Mouse (Mus musculus): ENCODE measurements around the gene Ppt2. TPM values are rescaled to one million over a fixed set of nuclear protein-coding genes. Genes with fewer than 3 reads are reported as not detected.

Ppt2 gene
- total RNA-seq, 2 experiments from 2014 or later, result 26.8 to 41.4 TPM

Other genes starting within 250 kb of the Ppt2 start
- not detected in 2 replicates for gene BC051142, start 229.7 kb downstream of the Ppt2 start, total RNA-seq (2015)
- 0.29 and 3.8 TPM in 2 replicates for gene BC051142, start 229.7 kb downstream of the Ppt2 start, total RNA-seq (2017)
- gene Btnl4, start 151.2 kb downstream of the Ppt2 start, total RNA-seq (2015), result not detected in 2 replicates
- gene Btnl4, start 151.2 kb downstream of the Ppt2 start, total RNA-seq (2017), result not detected in 2 replicates
- gene Btnl6, start 111.2 kb downstream of the Ppt2 start, total RNA-seq (2015), result not detected in 2 replicates
- gene Btnl6, start 111.2 kb downstream of the Ppt2 start, total RNA-seq (2017), result not detected in 2 replicates
- 0.11 TPM in 1 of 2 replicates, not detected in the other for gene Notch4, start 64.2 kb downstream of the Ppt2 start, total RNA-seq (2015)
- 0.12 and 0.15 TPM in 2 replicates for gene Notch4, start 64.2 kb downstream of the Ppt2 start, total RNA-seq (2017)
- 243 and 248 TPM in 2 replicates for gene Gpsm3, start 38.7 kb downstream of the Ppt2 start, total RNA-seq (2015)
- gene Gpsm3, start 38.7 kb downstream of the Ppt2 start, total RNA-seq (2017), result 75.7 and 109 TPM in 2 replicates
- gene Pbx2, start 37.2 kb downstream of the Ppt2 start, total RNA-seq (2015), result 18.3 and 26.6 TPM in 2 replicates
- gene Pbx2, start 37.2 kb downstream of the Ppt2 start, total RNA-seq (2017), result 29.3 and 32.7 TPM in 2 replicates
- gene Ager, start 30.6 kb downstream of the Ppt2 start, total RNA-seq (2015), result 1.8 and 4.8 TPM in 2 replicates
- gene Ager, start 30.6 kb downstream of the Ppt2 start, total RNA-seq (2017), result 1.6 and 2.4 TPM in 2 replicates
- gene Rnf5, start 24.8 kb downstream of the Ppt2 start, total RNA-seq (2015), result 44.7 and 59.5 TPM in 2 replicates
- gene Rnf5, start 24.8 kb downstream of the Ppt2 start, total RNA-seq (2017), result 8.9 and 11.9 TPM in 2 replicates
- gene Agpat1, start 24.2 kb downstream of the Ppt2 start, total RNA-seq (2015), result 29.0 and 36.5 TPM in 2 replicates
- gene Agpat1, start 24.2 kb downstream of the Ppt2 start, total RNA-seq (2017), result 24.2 and 24.5 TPM in 2 replicates
- 0.82 and 0.91 TPM in 2 replicates for gene Egfl8, start 12.5 kb downstream of the Ppt2 start, total RNA-seq (2015)
- gene Egfl8, start 12.5 kb downstream of the Ppt2 start, total RNA-seq (2017), result 0.57 and 5.0 TPM in 2 replicates
- 0.22 and 0.73 TPM in 2 replicates for gene Prrt1, start 1.0 kb upstream of the Ppt2 start, total RNA-seq (2015)
- gene Prrt1, start 1.0 kb upstream of the Ppt2 start, total RNA-seq (2017), result 0.22 TPM in 1 of 2 replicates, not detected in the other
- 4.0 and 4.2 TPM in 2 replicates for gene Fkbpl, start 16.3 kb upstream of the Ppt2 start, total RNA-seq (2015)
- 40.5 and 41.6 TPM in 2 replicates for gene Fkbpl, start 16.3 kb upstream of the Ppt2 start, total RNA-seq (2017)
- 31.9 and 32.4 TPM in 2 replicates for gene Atf6b, start 18.6 kb upstream of the Ppt2 start, total RNA-seq (2015)
- gene Atf6b, start 18.6 kb upstream of the Ppt2 start, total RNA-seq (2017), result 25.4 and 32.2 TPM in 2 replicates
- 0.02 and 0.04 TPM in 2 replicates for gene Tnxb, start 42.0 kb upstream of the Ppt2 start, total RNA-seq (2015)
- under 0.01 and 0.08 TPM in 2 replicates for gene Tnxb, start 42.0 kb upstream of the Ppt2 start, total RNA-seq (2017)
- 0.52 and 1.7 TPM in 2 replicates for gene C4b, start 115.4 kb upstream of the Ppt2 start, total RNA-seq (2015)
- gene C4b, start 115.4 kb upstream of the Ppt2 start, total RNA-seq (2017), result 0.37 TPM in 1 of 2 replicates, not detected in the other
- not detected in 2 replicates for gene Cyp21a1, start 176.1 kb upstream of the Ppt2 start, total RNA-seq (2015)
- gene Cyp21a1, start 176.1 kb upstream of the Ppt2 start, total RNA-seq (2017), result not detected in 2 replicates
- 17.5 and 21.8 TPM in 2 replicates for gene Stk19, start 208.4 kb upstream of the Ppt2 start, total RNA-seq (2015)
- 24.7 and 33.7 TPM in 2 replicates for gene Stk19, start 208.4 kb upstream of the Ppt2 start, total RNA-seq (2017)
- 22.4 and 28.5 TPM in 2 replicates for gene Dxo, start 208.5 kb upstream of the Ppt2 start, total RNA-seq (2015)
- 17.7 and 24.6 TPM in 2 replicates for gene Dxo, start 208.5 kb upstream of the Ppt2 start, total RNA-seq (2017)
- 13.3 and 17.1 TPM in 2 replicates for gene Skiv2l, start 221.7 kb upstream of the Ppt2 start, total RNA-seq (2015)
- 34.8 and 43.5 TPM in 2 replicates for gene Skiv2l, start 221.7 kb upstream of the Ppt2 start, total RNA-seq (2017)
- gene Nelfe, start 221.9 kb upstream of the Ppt2 start, total RNA-seq (2015), result 35.4 and 45.1 TPM in 2 replicates
- 25.1 and 26.2 TPM in 2 replicates for gene Nelfe, start 221.9 kb upstream of the Ppt2 start, total RNA-seq (2017)
- gene Cfb, start 234.0 kb upstream of the Ppt2 start, total RNA-seq (2015), result 2.3 and 7.1 TPM in 2 replicates
- 1.7 and 3.4 TPM in 2 replicates for gene Cfb, start 234.0 kb upstream of the Ppt2 start, total RNA-seq (2017)

Measured in megakaryocyte, adult 5-6 weeks (primary cell).